Mouse (Mus musculus): ENCODE results near the gene Rtca. TPM values are rescaled to one million over a fixed set of nuclear protein-coding genes. Genes with fewer than 3 reads are reported as not detected.

Gene Rtca
- polyA plus RNA-seq, 2 experiments = 18.6 to 27.3 TPM

GRCm38 (mm10) chr3:116442788-116443187 lies 65.2 kb downstream of the Rtca start:
- Histone ChIP-seq H3K27ac (no peak overlapping the region), H3K36me3 (replicated peaks; ENCODE audit: control insufficient read depth, insufficient read depth, low read depth) (no peaks in the 10 kb centered on the region), H3K4me3 (ENCODE audit: insufficient read depth in 1 of 2, low read depth in 2 of 2, low read length in 2 of 2) (no peak overlapping the region), H3K4me2 (ENCODE audit: low read depth) (no peak overlapping the region), H3K9me3 (ENCODE audit: control insufficient read depth, low read length) (no peaks in the 10 kb centered on the region), H3K4me1 (replicated peaks; ENCODE audit: control insufficient read depth in 2 of 2, insufficient read depth in 2 of 2, low read length in 1 of 2) (no peaks in the 10 kb centered on the region), H3K9ac (replicated peaks) (no peak overlapping the region), H3K27me3 (ENCODE audit: control insufficient read depth, insufficient read depth, low read length) (no peaks in the 10 kb centered on the region)
- 50% methylated on average over 1 of the region's 1 CpGs for WGBS (ENCODE audit: insufficient replicate concordance)
- TF ChIP-seq EP300 (IDR thresholded peaks at IDR 0.05; ENCODE audit: low read depth) (no peak), CTCF (IDR thresholded peaks at IDR 0.05; ENCODE audit: low read depth) (no peak)
- DNase-seq (ENCODE audit: low read depth in 3 of 3, low spot score in 3 of 3) (no peak), ATAC-seq (ENCODE audit: insufficient read depth) (no peak)

- DNase-seq (ENCODE audit: low read depth in 3 of 3, low spot score in 3 of 3) (no peak), ATAC-seq (ENCODE audit: insufficient read depth) (no peak)
- no peaks in the 10 kb centered on the region for H3K4me1 ChIP-seq (replicated peaks; ENCODE audit: control insufficient read depth in 2 of 2, insufficient read depth in 2 of 2, low read length in 1 of 2)
- H3K9me3 ChIP-seq (ENCODE audit: control insufficient read depth, low read length) = no peaks in the 10 kb centered on the region
- no peak overlapping the region for H3K9ac ChIP-seq (replicated peaks)
- no peaks in the 10 kb centered on the region for H3K27me3 ChIP-seq (ENCODE audit: control insufficient read depth, insufficient read depth, low read length)
- H3K36me3 ChIP-seq (replicated peaks; ENCODE audit: control insufficient read depth, insufficient read depth, low read depth) = no peaks in the 10 kb centered on the region
- H3K4me3 ChIP-seq (ENCODE audit: insufficient read depth in 1 of 2, low read depth in 2 of 2, low read length in 2 of 2) = no peak overlapping the region
- no peak overlapping the region for H3K4me2 ChIP-seq (ENCODE audit: low read depth)
- H3K27ac ChIP-seq = no peak overlapping the region
- no peak for TF ChIP-seq EP300 (IDR thresholded peaks at IDR 0.05; ENCODE audit: low read depth)
- TF ChIP-seq CTCF (IDR thresholded peaks at IDR 0.05; ENCODE audit: low read depth) = no peak
- 82% methylated on average over 15 of the region's 15 CpGs for WGBS (ENCODE audit: insufficient replicate concordance)
Observed at GRCm38 (mm10) chr3:116441518-116442205, 66.3 kb downstream of the Rtca start.

- ATAC-seq (ENCODE audit: insufficient read depth) (no peak), DNase-seq (ENCODE audit: low read depth in 3 of 3, low spot score in 3 of 3) (no peak)
- Histone ChIP-seq H3K36me3 (replicated peaks; ENCODE audit: control insufficient read depth, insufficient read depth, low read depth) (no peaks in the 10 kb centered on the region), H3K27ac (no peak overlapping the region), H3K4me2 (ENCODE audit: low read depth) (no peak overlapping the region), H3K9ac (replicated peaks) (no peak overlapping the region), H3K27me3 (ENCODE audit: control insufficient read depth, insufficient read depth, low read length) (no peaks in the 10 kb centered on the region), H3K4me1 (replicated peaks; ENCODE audit: control insufficient read depth in 2 of 2, insufficient read depth in 2 of 2, low read length in 1 of 2) (no peaks in the 10 kb centered on the region; a peak in 1 of 4 replicates), H3K9me3 (ENCODE audit: control insufficient read depth, low read length) (no peaks in the 10 kb centered on the region), H3K4me3 (ENCODE audit: insufficient read depth in 1 of 2, low read depth in 2 of 2, low read length in 2 of 2) (no peak overlapping the region)
- TF ChIP-seq EP300 (IDR thresholded peaks at IDR 0.05; ENCODE audit: low read depth) (no peak), CTCF (IDR thresholded peaks at IDR 0.05; ENCODE audit: low read depth) (no peak)
- 21% methylated on average over 8 of the region's 8 CpGs for WGBS (ENCODE audit: insufficient replicate concordance)
Observed at GRCm38 (mm10) chr3:116440066-116440997, 67.7 kb downstream of the Rtca start.

Other genes starting within 250 kb of the Rtca start
- 0.90 and 1.3 TPM in 2 replicates for gene Cdc14a, start 84.2 kb downstream of the Rtca start, polyA plus RNA-seq (2012; rRNA removed)
- 1.8 and 2.5 TPM in 2 replicates for gene Cdc14a, start 84.2 kb downstream of the Rtca start, polyA plus RNA-seq (2014; fragmentation: Nextera tagmentation; extraction: Ambion mirVana)
- 6.7 and 10.0 TPM in 2 replicates for gene Dbt, start 4.9 kb upstream of the Rtca start, polyA plus RNA-seq (2012; rRNA removed)
- 5.8 and 6.0 TPM in 2 replicates for gene Dbt, start 4.9 kb upstream of the Rtca start, polyA plus RNA-seq (2014; fragmentation: Nextera tagmentation; extraction: Ambion mirVana)
- 2.2 and 2.6 TPM in 2 replicates for gene Lrrc39, start 54.8 kb upstream of the Rtca start, polyA plus RNA-seq (2012; rRNA removed)
- gene Lrrc39, start 54.8 kb upstream of the Rtca start, polyA plus RNA-seq (2014; fragmentation: Nextera tagmentation; extraction: Ambion mirVana) = 3.1 TPM in 2 replicates
- 4.7 and 7.7 TPM in 2 replicates for gene Sass6, start 86.8 kb upstream of the Rtca start, polyA plus RNA-seq (2012; rRNA removed)
- gene Sass6, start 86.8 kb upstream of the Rtca start, polyA plus RNA-seq (2014; fragmentation: Nextera tagmentation; extraction: Ambion mirVana) = 16.1 and 18.9 TPM in 2 replicates
- 3.7 and 7.3 TPM in 2 replicates for gene Trmt13, start 106.4 kb upstream of the Rtca start, polyA plus RNA-seq (2012; rRNA removed)
- 5.2 and 7.8 TPM in 2 replicates for gene Trmt13, start 106.4 kb upstream of the Rtca start, polyA plus RNA-seq (2014; fragmentation: Nextera tagmentation; extraction: Ambion mirVana)
- gene Mfsd14a, start 154.5 kb upstream of the Rtca start, polyA plus RNA-seq (2012; rRNA removed) = 12.3 and 15.5 TPM in 2 replicates
- 33.0 and 35.1 TPM in 2 replicates for gene Mfsd14a, start 154.5 kb upstream of the Rtca start, polyA plus RNA-seq (2014; fragmentation: Nextera tagmentation; extraction: Ambion mirVana)
- not detected in 2 replicates for gene Gm43191, start 173.1 kb upstream of the Rtca start, polyA plus RNA-seq (2012; rRNA removed)
- not detected in 2 replicates for gene Gm43191, start 173.1 kb upstream of the Rtca start, polyA plus RNA-seq (2014; fragmentation: Nextera tagmentation; extraction: Ambion mirVana)
- gene Slc35a3, start 204.6 kb upstream of the Rtca start, polyA plus RNA-seq (2012; rRNA removed) = 6.1 and 7.6 TPM in 2 replicates
- gene Slc35a3, start 204.6 kb upstream of the Rtca start, polyA plus RNA-seq (2014; fragmentation: Nextera tagmentation; extraction: Ambion mirVana) = 6.0 and 6.5 TPM in 2 replicates